Mouse (Mus musculus): ENCODE results near the gene Pmepa1. TPM values are rescaled to one million over a fixed set of nuclear protein-coding genes. Genes with fewer than 3 reads are reported as not detected.

Gene Pmepa1
- total and polyA plus RNA-seq, 2 experiments from 2014 or later, result 3.1 to 6.9 TPM

DNA sequence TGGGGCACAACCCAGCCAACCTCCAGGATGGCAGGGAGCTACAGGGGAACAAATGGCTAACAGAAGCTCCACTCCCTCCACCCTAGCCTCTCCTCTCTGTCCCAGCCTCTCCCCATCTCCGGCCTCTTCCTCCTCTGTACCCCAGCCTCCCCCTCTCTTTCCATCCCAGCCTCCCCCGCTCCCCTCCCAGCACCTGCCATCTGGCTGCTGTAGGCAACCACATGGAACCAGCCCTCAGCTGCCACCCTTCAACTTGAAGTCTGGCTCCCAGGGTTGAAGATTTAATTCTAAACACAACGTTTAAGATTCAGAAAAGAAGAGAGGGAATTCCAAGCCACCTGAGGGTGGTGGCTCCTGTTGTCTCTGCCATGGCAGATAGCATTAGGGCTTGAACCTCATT lies 26.9 kb downstream of the Pmepa1 start:
- Histone ChIP-seq H3K4me1 (ENCODE audit: insufficient read depth) (peaks cover 25% of the 10 kb centered on the region; the same call in 1 of the 2 replicates), H3K4me3 (ENCODE audit: low read depth, low read length) (no peak overlapping the region), H3K9me3 (ENCODE audit: low read length) (no peaks in the 10 kb centered on the region), H3K27ac (ENCODE audit: low read depth, low read length) (0 out of 2 replicates have a peak overlapping the region, but pooled peaks have one; percentile 3), H3K9ac (no peak overlapping the region), H3K27me3 (ENCODE audit: insufficient read depth, low read length) (no peaks in the 10 kb centered on the region), H3K36me3 (ENCODE audit: insufficient read depth) (no peaks in the 10 kb centered on the region), H3K4me2 (ENCODE audit: low read depth) (no peak overlapping the region)
- WGBS, result 27% methylated on average over 3 of the region's 3 CpGs
- DNase-seq, result no peak
- TF ChIP-seq CTCF (IDR thresholded peaks at IDR 0.05; ENCODE audit: low read depth), result no peak
- ATAC-seq, result peak; percentile 42; the same call in 1 of the 2 replicates

DNA sequence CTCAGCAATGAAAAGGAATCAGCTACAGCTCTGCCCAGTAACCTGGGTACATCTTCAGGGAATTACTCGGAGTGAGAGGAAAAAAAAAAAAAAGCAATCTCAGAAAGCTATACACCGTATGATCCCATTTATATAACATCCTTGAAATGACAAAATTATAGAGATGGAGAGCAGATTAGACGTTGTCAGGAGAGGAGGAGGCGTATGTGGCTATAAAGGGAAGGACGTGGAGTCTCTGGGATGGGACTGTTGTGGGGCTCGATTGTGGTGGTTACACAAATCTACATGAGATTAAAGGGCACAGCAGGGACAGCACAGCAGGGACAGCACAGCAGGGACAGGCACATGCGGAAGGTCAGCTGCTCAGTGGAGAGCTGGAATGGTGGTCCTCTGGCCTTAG lies 27.5 kb downstream of the Pmepa1 start:
- no peak for DNase-seq
- Histone ChIP-seq H3K36me3 (ENCODE audit: insufficient read depth) (no peaks in the 10 kb centered on the region), H3K9ac (no peak overlapping the region), H3K9me3 (ENCODE audit: low read length) (no peaks in the 10 kb centered on the region), H3K4me2 (ENCODE audit: low read depth) (no peak overlapping the region), H3K4me3 (ENCODE audit: low read depth, low read length) (no peak overlapping the region), H3K27me3 (ENCODE audit: insufficient read depth, low read length) (no peaks in the 10 kb centered on the region), H3K4me1 (ENCODE audit: insufficient read depth) (peaks cover 20% of the 10 kb centered on the region; the same call in 1 of the 2 replicates), H3K27ac (ENCODE audit: low read depth, low read length) (no peak overlapping the region)
- WGBS, result 74% methylated on average over 7 of the region's 7 CpGs
- no peak for TF ChIP-seq CTCF (IDR thresholded peaks at IDR 0.05; ENCODE audit: low read depth)
- ATAC-seq, result no peak

DNA sequence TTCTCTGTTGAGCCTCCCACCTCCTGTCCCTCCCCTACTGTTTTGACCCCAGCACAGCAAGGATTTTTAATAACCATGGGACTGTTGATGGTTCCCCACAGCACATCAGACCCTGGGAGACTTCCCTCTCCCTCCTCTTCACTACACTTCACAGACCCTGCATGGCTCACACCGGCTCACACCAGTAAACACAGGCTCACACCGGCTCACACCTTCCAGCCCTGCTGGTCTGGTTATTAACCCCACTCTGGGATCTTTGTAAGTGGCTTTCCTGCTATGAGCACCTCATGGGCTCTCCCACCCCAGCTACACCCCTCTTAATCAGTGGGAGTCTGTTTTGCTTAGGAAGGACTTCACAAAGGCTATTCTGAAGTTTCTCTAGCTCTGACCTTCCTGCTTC lies 28.4 kb downstream of the Pmepa1 start:
- ATAC-seq (no peak), DNase-seq (no peak)
- Histone ChIP-seq H3K27ac (ENCODE audit: low read depth, low read length) (no peak overlapping the region), H3K4me1 (ENCODE audit: insufficient read depth) (peaks cover 13% of the 10 kb centered on the region; the same call in 1 of the 2 replicates), H3K4me3 (ENCODE audit: low read depth, low read length) (no peak overlapping the region), H3K9me3 (ENCODE audit: low read length) (no peaks in the 10 kb centered on the region), H3K4me2 (ENCODE audit: low read depth) (no peak overlapping the region), H3K27me3 (ENCODE audit: insufficient read depth, low read length) (no peaks in the 10 kb centered on the region), H3K9ac (no peak overlapping the region), H3K36me3 (ENCODE audit: insufficient read depth) (no peaks in the 10 kb centered on the region)
- WGBS, result 40% methylated on average over 2 of the region's 2 CpGs
- TF ChIP-seq CTCF (IDR thresholded peaks at IDR 0.05; ENCODE audit: low read depth), result no peak

DNA sequence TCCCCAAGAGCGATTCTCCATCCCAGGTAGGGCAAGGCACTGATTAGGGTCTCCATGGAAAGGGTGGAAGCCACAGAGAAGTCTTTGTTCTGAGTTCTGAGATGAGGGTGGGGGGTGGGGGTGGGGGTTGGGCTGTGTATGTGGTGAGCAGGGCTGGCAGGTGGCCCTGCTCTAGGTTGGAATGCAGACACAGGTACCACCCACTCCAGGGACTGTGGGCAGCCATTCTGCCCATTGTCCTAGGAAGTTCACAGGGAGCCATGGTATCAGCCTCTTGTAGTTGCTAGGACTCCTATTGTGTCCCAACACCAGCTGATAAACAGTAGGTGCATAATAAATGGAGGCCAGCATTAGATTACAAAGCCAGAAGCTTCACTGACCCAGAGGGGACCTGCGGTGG lies 29.1 kb downstream of the Pmepa1 start:
- no peaks in the 10 kb centered on the region for H3K27me3 ChIP-seq (ENCODE audit: insufficient read depth, low read length)
- no peak overlapping the region for H3K4me2 ChIP-seq (ENCODE audit: low read depth)
- H3K36me3 ChIP-seq (ENCODE audit: insufficient read depth), result no peaks in the 10 kb centered on the region
- no peak overlapping the region for H3K9ac ChIP-seq
- peaks cover 12% of the 10 kb centered on the region; the same call in 1 of the 2 replicates for H3K4me1 ChIP-seq (ENCODE audit: insufficient read depth)
- TF ChIP-seq CTCF (IDR thresholded peaks at IDR 0.05; ENCODE audit: low read depth), result no peak
- ATAC-seq (no peak), DNase-seq (no peak)
- no peaks in the 10 kb centered on the region for H3K9me3 ChIP-seq (ENCODE audit: low read length)
- 32% methylated on average over 2 of the region's 2 CpGs for WGBS
- H3K27ac ChIP-seq (ENCODE audit: low read depth, low read length), result no peak overlapping the region
- H3K4me3 ChIP-seq (ENCODE audit: low read depth, low read length), result no peak overlapping the region

DNA sequence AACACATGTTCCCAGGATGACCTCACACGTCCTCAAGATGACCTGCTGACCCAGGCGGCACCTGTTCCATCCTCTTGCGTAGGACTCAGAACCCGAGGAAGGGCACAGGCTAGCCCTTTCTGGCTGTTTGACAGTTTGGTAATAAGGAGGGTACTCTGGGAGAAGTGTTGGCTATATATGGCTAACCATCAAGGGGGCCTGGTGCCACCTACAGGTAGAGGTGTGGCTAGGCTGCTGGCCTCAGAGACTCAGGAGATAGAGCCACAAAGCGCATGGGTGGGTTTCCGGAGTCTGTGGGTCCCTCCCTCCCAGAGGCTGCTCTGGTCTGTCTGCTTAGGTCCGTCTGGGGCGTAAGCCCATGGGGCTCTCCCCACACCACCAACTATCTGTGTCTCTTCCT lies 29.6 kb downstream of the Pmepa1 start:
- H3K9ac ChIP-seq, result no peak overlapping the region
- no peaks in the 10 kb centered on the region for H3K27me3 ChIP-seq (ENCODE audit: insufficient read depth, low read length)
- H3K4me1 ChIP-seq (ENCODE audit: insufficient read depth), result peaks cover 8% of the 10 kb centered on the region; the same call in 1 of the 2 replicates
- no peak overlapping the region for H3K4me3 ChIP-seq (ENCODE audit: low read depth, low read length)
- no peaks in the 10 kb centered on the region for H3K9me3 ChIP-seq (ENCODE audit: low read length)
- H3K27ac ChIP-seq (ENCODE audit: low read depth, low read length), result no peak overlapping the region
- no peak for ATAC-seq
- no peak for DNase-seq
- 84% methylated on average over 8 of the region's 8 CpGs for WGBS
- H3K4me2 ChIP-seq (ENCODE audit: low read depth), result no peak overlapping the region
- no peak for TF ChIP-seq CTCF (IDR thresholded peaks at IDR 0.05; ENCODE audit: low read depth)
- H3K36me3 ChIP-seq (ENCODE audit: insufficient read depth), result no peaks in the 10 kb centered on the region

DNA sequence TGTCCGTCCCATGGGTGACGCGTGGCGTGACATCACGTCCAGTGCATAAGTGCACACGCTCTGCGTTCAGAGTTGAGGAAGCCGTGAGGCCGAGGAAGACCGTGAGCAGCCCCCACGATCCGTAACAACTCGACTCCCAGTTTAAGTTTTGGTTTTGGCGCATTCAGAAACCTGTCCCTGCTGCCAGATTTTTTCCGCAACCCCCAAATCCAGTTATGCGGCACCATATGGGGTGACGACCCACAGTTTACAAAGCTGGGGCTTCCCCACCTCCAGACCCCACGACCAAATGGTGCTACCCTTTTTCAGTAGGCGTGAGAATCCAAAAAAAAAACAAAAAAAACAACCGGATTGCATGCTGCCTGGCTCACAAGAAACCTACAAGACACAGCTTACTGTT lies 31.1 kb downstream of the Pmepa1 start:
- no peak for TF ChIP-seq CTCF (IDR thresholded peaks at IDR 0.05; ENCODE audit: low read depth)
- WGBS, result 70% methylated on average over 20 of the region's 20 CpGs
- Histone ChIP-seq H3K4me2 (ENCODE audit: low read depth) (no peak overlapping the region), H3K36me3 (ENCODE audit: insufficient read depth) (no peaks in the 10 kb centered on the region), H3K4me1 (ENCODE audit: insufficient read depth) (peaks cover 15% of the 10 kb centered on the region), H3K9ac (no peak overlapping the region), H3K9me3 (ENCODE audit: low read length) (no peaks in the 10 kb centered on the region), H3K27ac (ENCODE audit: low read depth, low read length) (no peak overlapping the region), H3K27me3 (ENCODE audit: insufficient read depth, low read length) (no peaks in the 10 kb centered on the region), H3K4me3 (ENCODE audit: low read depth, low read length) (no peak overlapping the region)
- ATAC-seq (no peak), DNase-seq (no peak)

DNA sequence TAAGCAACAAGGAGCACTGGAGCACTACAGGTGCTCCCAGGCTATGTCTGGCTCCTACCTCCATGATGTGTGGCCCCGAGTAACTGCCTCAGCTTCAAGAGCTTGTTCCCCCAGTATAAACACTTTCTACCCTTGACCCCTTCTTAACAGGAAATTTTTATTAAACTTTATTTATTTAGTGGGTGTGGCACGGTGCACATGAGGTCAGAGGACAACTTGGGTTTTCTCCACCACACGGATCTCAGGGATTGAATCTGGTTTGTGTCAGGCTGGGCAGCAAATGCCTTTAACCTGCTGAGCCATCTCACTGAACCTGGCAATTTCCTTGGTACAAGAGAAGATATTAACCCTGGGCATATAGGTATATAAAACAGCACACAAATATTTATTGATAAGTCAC lies 32.2 kb downstream of the Pmepa1 start:
- no peak overlapping the region for H3K4me3 ChIP-seq (ENCODE audit: low read depth, low read length)
- no peaks in the 10 kb centered on the region for H3K36me3 ChIP-seq (ENCODE audit: insufficient read depth)
- H3K27ac ChIP-seq (ENCODE audit: low read depth, low read length), result no peak overlapping the region
- H3K4me1 ChIP-seq (ENCODE audit: insufficient read depth), result peaks cover 9% of the 10 kb centered on the region
- no peaks in the 10 kb centered on the region for H3K27me3 ChIP-seq (ENCODE audit: insufficient read depth, low read length)
- 78% methylated on average over 3 of the region's 3 CpGs for WGBS
- H3K9me3 ChIP-seq (ENCODE audit: low read length), result no peaks in the 10 kb centered on the region
- H3K4me2 ChIP-seq (ENCODE audit: low read depth), result no peak overlapping the region
- ATAC-seq (no peak), DNase-seq (no peak)
- no peak for TF ChIP-seq CTCF (IDR thresholded peaks at IDR 0.05; ENCODE audit: low read depth)
- no peak overlapping the region for H3K9ac ChIP-seq

Data from forebrain, postnatal 0 days (tissue).